Mouse (Mus musculus) limb, embryonic 12.5 days (tissue): ENCODE measurements around the gene Frmpd4. TPM values are rescaled to one million over a fixed set of nuclear protein-coding genes. Genes with fewer than 3 reads are reported as not detected.

Source experiments
- ATAC-seq: fragments of 200-750 bp; cut with Nextera tagmentation; 2 replicates; pipeline ENCODE4 v1.8.0; 2017; ENCODE audit warnings: low read depth, moderate TSS enrichment; ENCODE audit not compliant: insufficient number of reproducible peaks, insufficient read depth, low FRiP score, low TSS enrichment
- H3K27ac ChIP-seq: fragments of 300-500 bp; sonication (generic); 2 replicates; pipeline ENCODE4 v1.5.1; 2016; ENCODE audit warnings: mild to moderate bottlenecking, moderate library complexity
- H3K27me3 ChIP-seq: fragments of 300-500 bp; sonication (generic); 2 replicates; pipeline ENCODE4 v1.6.1; 2016; ENCODE audit warnings: mild to moderate bottlenecking, moderate library complexity
- H3K36me3 ChIP-seq: fragments of 300-500 bp; sonication (generic); 2 replicates; pipeline ENCODE4 v1.6.1; 2016; ENCODE audit warnings: mild to moderate bottlenecking, moderate library complexity
- H3K4me1 ChIP-seq: fragments of 300-500 bp; sonication (generic); replicated peaks from 2 replicates; pipeline ENCODE4 v1.6.1; 2016
- H3K4me2 ChIP-seq: fragments of 300-500 bp; sonication (generic); 2 replicates; pipeline ENCODE4 v1.6.1; 2016; ENCODE audit warnings: mild to moderate bottlenecking, moderate library complexity
- H3K4me3 ChIP-seq: fragments of 300-500 bp; sonication (generic); replicated peaks from 2 replicates; pipeline ENCODE4 v1.5.1; 2016; ENCODE audit warnings: mild to moderate bottlenecking
- H3K9ac ChIP-seq: fragments of 300-500 bp; sonication (generic); replicated peaks from 2 replicates; pipeline ENCODE4 v1.6.1; 2016; ENCODE audit warnings: mild to moderate bottlenecking, moderate library complexity
- H3K9me3 ChIP-seq: fragments of 300-500 bp; sonication (generic); 2 replicates; pipeline ENCODE4 v1.6.1; 2016; ENCODE audit warnings: mild to moderate bottlenecking, moderate library complexity
- WGBS: fragments of 180-500 bp; shearing (Covaris S2); methylation state at CpG from one replicate; pipeline ENCODE4 v1.1.7; 2016; 5-methylcytosine and 5-hydroxymethylcytosine counted together
- polyA plus RNA-seq: library from polyadenylated mRNA; unstranded; fragments of >200 nt; fragmentation: Nextera tagmentation; extraction: Ambion mirVana; gene quantifications from 2 replicates; pipeline ENCODE4 v1.2.1, GENCODE M21; 2016

Gene Frmpd4
- polyA plus RNA-seq, 1 experiment from 2014 or later = 0.08 TPM

GRCm38 (mm10) chrX:167523151-167523550 lies 1053.9 kb downstream of the Frmpd4 start:
- no peak overlapping the region for H3K4me2 ChIP-seq
- H3K9me3 ChIP-seq = no peaks in the 10 kb centered on the region
- no peak overlapping the region for H3K9ac ChIP-seq
- H3K36me3 ChIP-seq = no peaks in the 10 kb centered on the region
- no peak for ATAC-seq
- H3K27me3 ChIP-seq = peaks cover 23% of the 10 kb centered on the region
- 74% methylated on average over 3 of the region's 3 CpGs for WGBS
- no peak overlapping the region for H3K4me3 ChIP-seq
- no peaks in the 10 kb centered on the region for H3K4me1 ChIP-seq
- H3K27ac ChIP-seq = no peak overlapping the region

- Histone ChIP-seq H3K4me1 (no peaks in the 10 kb centered on the region), H3K27ac (no peak overlapping the region), H3K4me2 (no peak overlapping the region), H3K9me3 (no peaks in the 10 kb centered on the region), H3K4me3 (no peak overlapping the region), H3K36me3 (no peaks in the 10 kb centered on the region), H3K9ac (no peak overlapping the region), H3K27me3 (peaks cover 23% of the 10 kb centered on the region)
- 70% methylated on average over 4 of the region's 4 CpGs for WGBS
- no peak for ATAC-seq
Observed at GRCm38 (mm10) chrX:167522528-167522927, 1054.5 kb downstream of the Frmpd4 start.

GRCm38 (mm10) chrX:167518440-167518839 lies 1058.6 kb downstream of the Frmpd4 start:
- Histone ChIP-seq H3K27ac (no peak overlapping the region), H3K4me2 (no peak overlapping the region), H3K9ac (no peak overlapping the region), H3K4me3 (no peak overlapping the region), H3K27me3 (peaks cover 21% of the 10 kb centered on the region), H3K4me1 (no peaks in the 10 kb centered on the region), H3K36me3 (no peaks in the 10 kb centered on the region), H3K9me3 (no peaks in the 10 kb centered on the region)
- WGBS = 89% methylated on average over 2 of the region's 2 CpGs
- no peak for ATAC-seq

- H3K4me3 ChIP-seq = no peak overlapping the region
- no peaks in the 10 kb centered on the region for H3K36me3 ChIP-seq
- peak; percentile 66; the same call in 1 of the 2 replicates for ATAC-seq
- no peak overlapping the region for H3K27ac ChIP-seq
- peaks cover 28% of the 10 kb centered on the region for H3K27me3 ChIP-seq
- H3K4me2 ChIP-seq = no peak overlapping the region
- H3K9me3 ChIP-seq = no peaks in the 10 kb centered on the region
- H3K9ac ChIP-seq = no peak overlapping the region
- WGBS = 30% methylated on average over 11 of the region's 11 CpGs
- no peaks in the 10 kb centered on the region for H3K4me1 ChIP-seq
Observed at GRCm38 (mm10) chrX:167497780-167498179, 1079.3 kb downstream of the Frmpd4 start.

GRCm38 (mm10) chrX:167492265-167492664 lies 1084.8 kb downstream of the Frmpd4 start:
- H3K36me3 ChIP-seq = no peaks in the 10 kb centered on the region
- no peak overlapping the region for H3K9ac ChIP-seq
- H3K4me1 ChIP-seq = no peaks in the 10 kb centered on the region
- no peak overlapping the region for H3K4me3 ChIP-seq
- no peak overlapping the region for H3K27ac ChIP-seq
- no peak overlapping the region for H3K4me2 ChIP-seq
- H3K27me3 ChIP-seq = peaks cover 42% of the 10 kb centered on the region
- 88% methylated on average over 1 of the region's 1 CpGs for WGBS
- ATAC-seq = no peak
- no peaks in the 10 kb centered on the region for H3K9me3 ChIP-seq

GRCm38 (mm10) chrX:167491589-167492207 lies 1085.3 kb downstream of the Frmpd4 start:
- Histone ChIP-seq H3K27ac (no peak overlapping the region), H3K4me2 (no peak overlapping the region), H3K27me3 (peaks cover 45% of the 10 kb centered on the region), H3K36me3 (no peaks in the 10 kb centered on the region), H3K4me3 (no peak overlapping the region), H3K9ac (no peak overlapping the region), H3K9me3 (no peaks in the 10 kb centered on the region), H3K4me1 (no peaks in the 10 kb centered on the region)
- 46% methylated on average over 1 of the region's 1 CpGs for WGBS
- ATAC-seq = no peak

GRCm38 (mm10) chrX:167483409-167484177 lies 1093.4 kb downstream of the Frmpd4 start:
- WGBS = 40% methylated on average over 4 of the region's 4 CpGs
- Histone ChIP-seq H3K9ac (no peak overlapping the region), H3K4me1 (no peaks in the 10 kb centered on the region), H3K4me2 (no peak overlapping the region), H3K9me3 (no peaks in the 10 kb centered on the region), H3K27ac (no peak overlapping the region), H3K4me3 (no peak overlapping the region), H3K36me3 (no peaks in the 10 kb centered on the region), H3K27me3 (peaks cover 24% of the 10 kb centered on the region)
- no peak for ATAC-seq

- ATAC-seq = no peak
- 84% methylated on average over 6 of the region's 6 CpGs for WGBS
- H3K27me3 ChIP-seq = peaks cover 31% of the 10 kb centered on the region
Observed at GRCm38 (mm10) chrX:167477636-167478035, 1099.4 kb downstream of the Frmpd4 start.

GRCm38 (mm10) chrX:167434883-167435282 lies 1142.1 kb downstream of the Frmpd4 start:
- Histone ChIP-seq H3K27ac (no peak overlapping the region), H3K9ac (no peak overlapping the region), H3K9me3 (no peaks in the 10 kb centered on the region), H3K4me1 (no peaks in the 10 kb centered on the region), H3K4me3 (no peak overlapping the region), H3K27me3 (no peaks in the 10 kb centered on the region; the same call in 1 of the 2 replicates), H3K36me3 (no peaks in the 10 kb centered on the region), H3K4me2 (no peak overlapping the region)
- ATAC-seq = no peak

More at GRCm38 (mm10) chrX:167477636-167478035, 1099.4 kb downstream of the Frmpd4 start:
- Histone ChIP-seq H3K4me3 (no peak overlapping the region), H3K27ac (no peak overlapping the region), H3K4me1 (no peaks in the 10 kb centered on the region), H3K36me3 (no peaks in the 10 kb centered on the region), H3K4me2 (no peak overlapping the region), H3K9me3 (no peaks in the 10 kb centered on the region), H3K9ac (no peak overlapping the region)

GRCm38 (mm10) chrX:167433950-167434349 lies 1143.1 kb downstream of the Frmpd4 start:
- H3K27me3 ChIP-seq = no peaks in the 10 kb centered on the region; the same call in 1 of the 2 replicates
- no peaks in the 10 kb centered on the region for H3K36me3 ChIP-seq
- no peak overlapping the region for H3K9ac ChIP-seq
- H3K9me3 ChIP-seq = no peaks in the 10 kb centered on the region
- 70% methylated on average over 2 of the region's 2 CpGs for WGBS
- no peak overlapping the region for H3K4me2 ChIP-seq
- H3K27ac ChIP-seq = no peak overlapping the region
- no peaks in the 10 kb centered on the region for H3K4me1 ChIP-seq
- ATAC-seq = no peak
- H3K4me3 ChIP-seq = no peak overlapping the region
